Mouse (Mus musculus) embryonic facial prominence, embryonic 10.5 days (tissue): ENCODE measurements around the gene Lexm. TPM values are rescaled to one million over a fixed set of nuclear protein-coding genes. Genes with fewer than 3 reads are reported as not detected.

Experiments
- DNase-seq: peaks from one replicate; pipeline ENCODE4 v3.0.0-alpha.2; 2017; ENCODE audit warnings: low spot score
- H3K27ac ChIP-seq: fragments of 300-500 bp; sonication (generic); replicated peaks from 2 replicates; pipeline ENCODE4 v1.5.1; 2016; ENCODE audit warnings: mild to moderate bottlenecking
- H3K27me3 ChIP-seq: fragments of 300-500 bp; sonication (generic); replicated peaks from 2 replicates; pipeline ENCODE4 v1.6.1; 2016; ENCODE audit warnings: low read depth, mild to moderate bottlenecking; ENCODE audit not compliant: poor library complexity, severe bottlenecking
- H3K36me3 ChIP-seq: fragments of 300-500 bp; sonication (generic); replicated peaks from 2 replicates; pipeline ENCODE4 v1.6.1; 2016; ENCODE audit warnings: mild to moderate bottlenecking, moderate library complexity
- H3K4me1 ChIP-seq: fragments of 300-500 bp; sonication (generic); 2 replicates; pipeline ENCODE4 v1.6.1; 2016
- H3K4me3 ChIP-seq: fragments of 300-500 bp; sonication (generic); 2 replicates; pipeline ENCODE4 v1.5.1; 2016; ENCODE audit warnings: mild to moderate bottlenecking, moderate library complexity
- H3K9me3 ChIP-seq: fragments of 300-500 bp; sonication (generic); 2 replicates; pipeline ENCODE4 v1.6.1; 2016; ENCODE audit warnings: mild to moderate bottlenecking
- WGBS: fragments of 180-500 bp; shearing (Covaris S2); methylation state at CpG from one replicate; pipeline ENCODE4 v1.1.7; 2016; 5-methylcytosine and 5-hydroxymethylcytosine counted together
- polyA plus RNA-seq: library from polyadenylated mRNA; unstranded; fragments of >200 nt; fragmentation: Nextera tagmentation; extraction: Ambion mirVana; gene quantifications from 2 replicates; pipeline ENCODE4 v1.2.1, GENCODE M21; 2016

Gene Lexm
- polyA plus RNA-seq, 1 experiment from 2014 or later: 0.52 TPM

DNA sequence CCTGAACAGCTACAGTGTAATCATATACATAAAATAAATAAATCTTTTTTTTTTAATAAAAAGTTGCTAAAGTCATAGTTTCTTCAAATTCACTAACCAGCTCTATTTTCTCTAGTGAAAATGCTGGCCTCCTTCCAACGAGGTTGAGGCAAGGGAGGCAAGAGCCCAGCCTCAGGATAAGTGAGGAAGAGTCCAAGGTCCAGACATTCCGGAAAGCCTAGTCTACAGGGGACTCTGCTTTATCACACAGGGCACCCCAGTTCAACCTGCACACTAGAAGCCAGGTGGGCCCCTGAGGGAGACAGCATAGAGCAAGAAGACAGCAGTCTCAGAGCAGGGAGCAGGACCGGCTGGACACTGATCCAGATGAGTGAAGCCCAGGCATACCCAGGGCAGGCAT is 4.4 kb upstream of the Lexm start:
- H3K36me3 ChIP-seq: no peaks in the 10 kb centered on the region
- peaks cover 28% of the 10 kb centered on the region for H3K4me1 ChIP-seq
- WGBS: 73% methylated on average over 3 of the region's 3 CpGs
- H3K27me3 ChIP-seq: peaks cover 74% of the 10 kb centered on the region
- no peaks in the 10 kb centered on the region for H3K9me3 ChIP-seq
- DNase-seq: no peak
- no peak overlapping the region for H3K4me3 ChIP-seq
- no peak overlapping the region for H3K27ac ChIP-seq

DNA sequence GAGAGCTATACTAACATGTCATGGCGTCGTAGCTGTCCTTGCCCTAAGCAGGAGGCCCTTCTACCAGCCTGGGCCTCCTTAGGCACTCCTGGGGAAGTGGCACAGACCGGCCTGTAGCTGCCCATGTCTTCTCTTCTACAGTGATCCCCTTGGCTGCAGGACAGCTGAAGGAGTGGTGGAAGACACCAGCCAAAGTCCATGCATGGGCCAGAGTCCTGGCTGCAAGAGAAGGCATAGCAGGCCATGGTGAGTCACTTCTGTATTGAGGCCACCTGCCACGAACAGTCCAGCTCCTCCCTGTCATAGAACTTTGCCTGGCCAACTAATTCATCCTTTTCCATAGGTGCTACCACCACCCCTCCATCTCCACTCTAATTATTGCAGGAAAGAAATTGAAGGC is 1.9 kb upstream of the Lexm start:
- 89% methylated on average over 4 of the region's 4 CpGs for WGBS

DNA sequence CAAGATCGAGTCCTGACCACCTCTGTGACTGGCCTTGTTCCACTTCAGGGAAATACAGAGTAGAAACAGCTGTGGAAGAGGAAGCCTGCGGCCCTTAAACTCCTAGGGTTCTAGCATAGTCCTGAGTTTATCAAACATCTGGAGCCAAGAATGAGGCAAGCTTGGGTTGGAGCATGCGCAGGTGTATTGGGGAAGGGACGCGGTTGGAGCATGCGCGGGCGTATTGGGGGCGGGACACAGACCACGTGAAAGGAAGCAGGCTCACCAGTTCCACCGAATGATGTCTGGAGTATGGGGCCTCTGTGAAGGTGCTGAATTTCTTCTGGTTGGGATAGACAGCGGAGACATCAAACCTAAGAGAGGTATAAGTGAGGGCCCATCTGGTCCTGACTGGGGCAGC is 1.4 kb downstream of the Lexm start:
- Histone ChIP-seq H3K4me1 (peaks cover 20% of the 10 kb centered on the region), H3K36me3 (no peaks in the 10 kb centered on the region), H3K27me3 (peaks cover 32% of the 10 kb centered on the region), H3K27ac (no peak overlapping the region), H3K9me3 (no peaks in the 10 kb centered on the region), H3K4me3 (no peak overlapping the region)
- DNase-seq: no peak
- 82% methylated on average over 12 of the region's 12 CpGs for WGBS

More for the DNA sequence above, 1.9 kb upstream of the Lexm start:
- H3K9me3 ChIP-seq: no peaks in the 10 kb centered on the region
- no peak overlapping the region for H3K4me3 ChIP-seq
- no peak overlapping the region for H3K27ac ChIP-seq
- H3K36me3 ChIP-seq: no peaks in the 10 kb centered on the region
- no peak for DNase-seq
- H3K27me3 ChIP-seq: peaks cover 62% of the 10 kb centered on the region
- peaks cover 27% of the 10 kb centered on the region for H3K4me1 ChIP-seq

DNA sequence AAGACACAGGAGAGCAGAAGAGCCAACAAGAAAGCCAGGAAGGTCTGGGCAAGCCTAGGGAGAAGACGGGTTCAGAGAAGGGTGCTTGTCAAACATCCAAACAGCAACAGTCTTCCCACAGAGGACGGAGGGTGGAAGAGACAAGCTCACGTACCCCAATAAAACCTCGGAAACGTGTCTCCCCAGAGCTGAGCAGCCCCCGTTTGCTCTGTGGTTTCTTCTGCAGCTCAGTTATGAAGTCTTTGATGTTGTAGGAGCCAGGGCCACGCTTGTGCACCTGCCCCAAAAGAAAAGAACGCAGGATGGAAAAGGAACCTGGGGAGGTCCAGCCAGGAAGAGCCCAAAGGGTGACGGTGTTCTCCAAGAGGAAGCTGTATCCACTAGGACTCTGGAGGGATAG is 2.2 kb downstream of the Lexm start:
- peaks cover 20% of the 10 kb centered on the region for H3K4me1 ChIP-seq
- peaks cover 32% of the 10 kb centered on the region for H3K27me3 ChIP-seq
- H3K9me3 ChIP-seq: no peaks in the 10 kb centered on the region
- no peak overlapping the region for H3K4me3 ChIP-seq
- no peaks in the 10 kb centered on the region for H3K36me3 ChIP-seq
- no peak overlapping the region for H3K27ac ChIP-seq
- DNase-seq: no peak
- 82% methylated on average over 9 of the region's 9 CpGs for WGBS

DNA sequence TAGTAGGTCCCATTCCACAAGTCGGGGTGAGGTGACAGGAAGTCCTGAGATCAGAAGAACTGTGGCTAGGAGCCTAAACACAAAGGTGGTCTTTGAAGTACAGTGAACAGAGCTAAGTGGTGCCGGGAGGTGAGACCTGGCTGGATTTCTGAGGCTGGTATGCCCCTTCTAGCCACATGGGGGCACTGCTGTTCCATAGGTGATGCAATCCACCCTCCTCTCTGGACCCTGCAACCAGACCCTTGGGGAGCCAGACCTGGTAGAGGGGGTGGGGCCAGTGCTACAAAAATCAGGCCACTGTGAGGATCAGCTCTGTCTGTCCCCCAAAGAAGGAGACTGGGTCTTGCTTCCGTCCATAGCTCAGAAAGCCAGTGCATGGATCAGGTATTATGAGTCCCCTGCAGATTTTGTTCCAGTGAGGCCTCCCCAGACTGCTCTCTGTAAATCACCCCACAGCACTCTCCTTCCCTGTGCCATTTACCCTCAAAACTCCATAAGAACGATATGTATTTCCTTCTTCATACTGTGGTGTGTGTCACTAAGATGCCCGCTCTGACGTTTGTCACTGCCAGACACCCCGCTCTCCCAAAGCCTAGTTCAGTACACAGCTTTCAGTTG is 2.8 kb downstream of the Lexm start:
- H3K27me3 ChIP-seq: peaks cover 31% of the 10 kb centered on the region
- H3K4me1 ChIP-seq: peaks cover 20% of the 10 kb centered on the region
- no peaks in the 10 kb centered on the region for H3K36me3 ChIP-seq
- no peaks in the 10 kb centered on the region for H3K9me3 ChIP-seq
- peak; percentile 80 for DNase-seq
- 38% methylated on average over 7 of the region's 7 CpGs for whole genome bisulfite sequencing
- H3K27ac ChIP-seq: no peak overlapping the region
- H3K4me3 ChIP-seq: no peak overlapping the region

DNA sequence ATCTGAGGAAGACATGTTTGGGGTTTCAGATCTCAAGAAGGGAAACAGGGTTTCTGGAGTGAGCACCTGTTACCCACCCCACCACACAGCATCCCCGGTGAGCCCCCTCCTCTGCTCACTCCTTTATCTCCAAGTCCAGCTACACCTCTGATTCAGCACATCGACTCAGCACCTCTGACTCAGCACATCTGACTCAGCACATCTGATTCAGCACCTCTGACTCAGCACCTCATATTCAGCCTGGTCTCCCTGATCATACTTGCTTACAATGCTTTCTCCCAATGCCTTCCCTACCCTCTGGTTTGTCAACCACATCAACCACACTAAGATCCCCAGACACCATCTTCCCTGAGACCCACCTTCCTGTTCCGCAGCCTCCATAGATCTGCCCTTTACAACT is 3.5 kb downstream of the Lexm start:
- Histone ChIP-seq H3K4me1 (peaks cover 20% of the 10 kb centered on the region), H3K27ac (no peak overlapping the region), H3K9me3 (no peaks in the 10 kb centered on the region), H3K36me3 (no peaks in the 10 kb centered on the region), H3K4me3 (no peak overlapping the region), H3K27me3 (peaks cover 24% of the 10 kb centered on the region)
- DNase-seq: no peak
- 75% methylated on average over 3 of the region's 3 CpGs for WGBS

DNA sequence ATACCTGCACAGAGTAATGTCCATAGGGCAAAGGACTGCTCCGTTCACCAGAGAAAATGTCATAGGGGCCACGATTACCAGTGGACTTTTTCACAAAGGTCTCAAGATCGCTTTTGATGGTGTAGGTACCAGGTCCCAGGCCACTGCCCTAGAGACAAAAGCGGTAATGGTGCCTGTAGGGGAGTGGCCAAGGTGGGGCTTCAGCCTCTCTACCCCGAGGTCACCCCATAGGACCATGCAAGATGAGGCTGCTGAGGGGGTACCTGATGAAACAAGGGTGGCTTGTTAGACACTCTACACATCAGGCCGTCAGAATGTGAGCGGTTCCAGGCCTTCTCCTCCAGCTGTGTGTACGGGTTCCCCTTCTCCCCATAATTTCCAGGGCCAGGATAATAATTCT is 3.9 kb downstream of the Lexm start:
- Histone ChIP-seq H3K27ac (no peak overlapping the region), H3K27me3 (peaks cover 24% of the 10 kb centered on the region), H3K36me3 (no peaks in the 10 kb centered on the region), H3K4me3 (no peak overlapping the region), H3K9me3 (no peaks in the 10 kb centered on the region), H3K4me1 (peaks cover 20% of the 10 kb centered on the region)
- WGBS: 78% methylated on average over 8 of the region's 8 CpGs
- no peak for DNase-seq

DNA sequence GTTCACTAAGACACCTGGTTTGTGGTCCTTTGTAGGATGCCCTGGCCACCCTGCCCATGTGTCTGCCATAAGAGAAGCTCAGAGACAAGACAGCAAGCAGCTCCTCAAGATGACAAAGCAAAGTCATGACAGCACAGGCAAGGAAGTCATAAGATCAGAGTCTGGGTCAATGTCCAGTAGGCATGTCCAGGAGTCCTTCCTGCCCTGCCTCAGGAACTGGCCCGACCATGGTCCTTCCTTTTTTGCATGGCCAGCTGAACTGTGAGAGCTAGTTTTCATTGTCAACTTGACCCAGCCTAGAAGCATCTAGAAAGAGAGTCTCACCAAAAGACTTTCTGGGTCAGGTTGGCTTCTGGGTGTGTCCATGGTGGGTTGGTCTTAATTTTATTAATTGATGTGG is 9.1 kb downstream of the Lexm start:
- Histone ChIP-seq H3K9me3 (no peaks in the 10 kb centered on the region), H3K27ac (no peak overlapping the region)

DNA sequence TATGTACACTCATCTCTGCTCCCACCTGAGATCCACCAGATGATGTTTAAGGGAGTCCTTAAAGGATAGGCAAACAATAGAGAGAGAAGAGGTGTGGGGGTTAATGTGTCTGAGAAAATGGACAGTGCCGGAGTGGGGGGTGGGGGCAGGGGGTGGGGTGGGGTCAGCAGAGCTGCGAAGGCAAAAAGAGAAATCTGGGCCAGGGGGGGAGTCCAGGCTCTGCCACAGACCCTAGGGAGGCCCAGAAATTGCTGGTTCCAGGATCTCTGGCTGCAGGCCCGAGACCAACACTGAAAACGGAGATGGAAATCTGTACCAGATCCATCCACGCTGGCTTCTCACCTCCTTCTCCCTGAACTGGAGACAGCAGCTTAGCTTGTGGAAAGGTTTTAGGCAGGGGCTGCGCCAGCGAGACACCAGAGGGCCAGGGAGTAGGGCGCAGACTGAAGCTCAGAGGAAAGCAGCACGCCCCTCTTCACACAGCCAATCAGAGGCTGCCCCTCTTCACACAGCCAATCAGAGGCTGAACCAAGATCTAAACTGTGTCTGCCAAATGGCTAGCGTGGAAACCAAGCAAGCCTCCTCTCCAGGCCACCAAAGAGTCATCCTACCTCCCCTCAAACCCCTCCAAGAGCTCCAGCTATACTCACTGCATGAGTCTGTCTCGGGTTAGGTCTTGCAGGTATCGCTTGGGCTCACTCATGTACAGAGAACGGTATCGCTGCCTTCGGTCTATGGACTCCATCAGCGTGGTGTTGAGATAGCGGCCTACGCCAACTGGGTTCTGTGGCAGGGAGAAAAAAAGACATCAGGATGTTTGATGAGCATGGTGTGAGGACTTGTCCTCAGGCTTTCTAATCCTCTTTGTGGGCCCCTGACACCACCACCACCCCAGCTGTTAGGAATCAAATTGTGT is 10.1 kb downstream of the Lexm start:
- 41% methylated on average over 18 of the region's 18 CpGs for WGBS
- H3K9me3 ChIP-seq: no peaks in the 10 kb centered on the region
- no peaks in the 10 kb centered on the region for H3K36me3 ChIP-seq
- peak overlapping the region; percentile 55 for H3K27ac ChIP-seq
- DNase-seq: peak; percentile 64
- no peaks in the 10 kb centered on the region for H3K27me3 ChIP-seq
- peaks cover 6% of the 10 kb centered on the region for H3K4me1 ChIP-seq
- peak overlapping the region; percentile 39 for H3K4me3 ChIP-seq

More for the DNA sequence above, 9.1 kb downstream of the Lexm start:
- Histone ChIP-seq H3K4me3 (no peak overlapping the region), H3K36me3 (no peaks in the 10 kb centered on the region), H3K4me1 (peaks cover 6% of the 10 kb centered on the region), H3K27me3 (no peaks in the 10 kb centered on the region)
- WGBS: 85% methylated on average over 1 of the region's 1 CpGs
- DNase-seq: no peak

DNA sequence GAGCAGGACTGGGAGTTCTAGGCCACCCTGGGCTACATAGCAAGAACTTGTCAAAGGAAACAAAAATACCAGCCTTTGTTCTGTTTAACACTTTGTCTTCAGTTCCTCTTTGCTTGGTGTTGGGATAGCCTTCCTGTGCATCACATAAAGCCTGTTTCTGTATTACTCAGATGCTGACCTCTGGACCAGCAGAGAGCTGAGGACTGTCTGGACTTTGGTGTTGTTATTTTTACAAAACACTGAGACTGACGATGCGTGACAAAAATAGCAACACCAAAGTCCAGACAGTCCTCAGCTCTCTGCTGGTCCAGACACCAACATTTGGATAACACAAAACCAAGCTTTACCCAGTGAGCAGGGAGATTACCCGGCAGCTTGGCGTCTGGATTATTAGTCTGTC is 16.3 kb downstream of the Lexm start:
- Histone ChIP-seq H3K4me3 (no peak overlapping the region), H3K27me3 (no peaks in the 10 kb centered on the region), H3K9me3 (no peaks in the 10 kb centered on the region), H3K36me3 (no peaks in the 10 kb centered on the region), H3K4me1 (no peaks in the 10 kb centered on the region), H3K27ac (no peak overlapping the region)
- 84% methylated on average over 4 of the region's 4 CpGs for WGBS
- DNase-seq: no peak

DNA sequence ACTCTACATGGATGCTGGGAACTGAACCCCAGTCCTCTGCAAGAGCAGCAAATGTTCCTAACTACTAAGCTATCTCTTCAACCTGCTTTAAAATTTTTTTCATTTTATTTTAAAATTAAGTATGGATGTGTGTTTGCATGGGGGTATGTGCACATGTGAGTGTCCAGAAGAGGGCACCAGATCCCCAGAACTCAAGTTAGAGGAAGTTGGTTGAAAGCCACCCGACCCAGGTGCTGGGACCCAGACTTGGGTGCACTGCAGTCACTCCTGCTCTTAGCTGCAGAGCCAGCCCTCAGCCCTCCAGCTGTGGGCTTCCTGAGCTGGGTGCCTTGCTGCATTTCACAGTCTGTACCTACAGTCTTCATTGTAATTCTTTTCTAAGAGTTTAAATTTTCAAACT is 17.6 kb downstream of the Lexm start:
- H3K9me3 ChIP-seq: no peaks in the 10 kb centered on the region
- no peak overlapping the region for H3K27ac ChIP-seq
- H3K4me1 ChIP-seq: no peaks in the 10 kb centered on the region
- H3K4me3 ChIP-seq: no peak overlapping the region
- no peaks in the 10 kb centered on the region for H3K36me3 ChIP-seq
- no peaks in the 10 kb centered on the region for H3K27me3 ChIP-seq
- DNase-seq: no peak
- 59% methylated on average over 1 of the region's 1 CpGs for WGBS

DNA sequence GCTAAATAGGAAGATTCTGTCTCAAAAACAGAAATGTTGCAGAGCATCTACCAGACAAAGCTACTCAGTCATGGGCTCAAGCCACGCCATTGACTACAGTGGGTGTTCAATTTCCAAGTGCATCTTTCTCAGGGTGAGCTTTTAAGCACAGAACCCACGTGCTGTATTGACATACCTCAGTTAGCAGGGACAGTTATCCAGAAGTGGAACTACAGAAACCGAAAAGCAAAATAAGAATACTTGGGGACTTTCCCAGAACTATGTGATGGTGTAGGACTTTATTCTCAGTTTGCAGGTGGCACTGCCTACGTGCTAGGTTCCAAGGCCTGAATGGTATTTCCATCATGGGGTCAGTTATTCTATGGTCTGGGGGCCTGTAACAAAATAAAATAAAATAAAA is 19.3 kb downstream of the Lexm start:
- DNase-seq: no peak
- H3K27ac ChIP-seq: no peak overlapping the region
- no peaks in the 10 kb centered on the region for H3K27me3 ChIP-seq
- 86% methylated on average over 4 of the region's 4 CpGs for WGBS
- no peaks in the 10 kb centered on the region for H3K4me1 ChIP-seq
- H3K9me3 ChIP-seq: no peaks in the 10 kb centered on the region
- no peak overlapping the region for H3K4me3 ChIP-seq
- H3K36me3 ChIP-seq: no peaks in the 10 kb centered on the region

DNA sequence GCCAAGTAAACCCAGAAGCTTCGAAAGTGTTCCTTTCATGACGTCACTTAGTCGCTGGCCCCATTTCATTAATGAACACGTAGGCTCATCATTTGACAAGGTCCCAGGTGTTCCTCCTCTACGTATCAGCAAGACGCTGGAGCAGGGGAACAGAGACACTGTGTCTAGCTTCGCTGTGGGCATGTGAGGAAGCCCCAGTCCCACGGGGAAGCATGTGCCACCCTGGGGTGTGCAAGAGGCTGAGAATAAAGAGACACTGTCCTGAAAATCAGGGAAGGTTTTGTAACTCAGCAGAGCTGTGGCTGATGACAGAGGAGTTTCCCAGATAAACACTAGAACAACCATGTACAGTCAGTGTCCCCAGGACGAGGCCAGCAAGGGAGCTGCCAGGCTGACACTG is 20.0 kb downstream of the Lexm start:
- Histone ChIP-seq H3K9me3 (no peaks in the 10 kb centered on the region), H3K36me3 (no peaks in the 10 kb centered on the region), H3K27ac (no peak overlapping the region), H3K4me3 (no peak overlapping the region), H3K27me3 (no peaks in the 10 kb centered on the region), H3K4me1 (no peaks in the 10 kb centered on the region)
- WGBS: 80% methylated on average over 9 of the region's 9 CpGs
- no peak for DNase-seq
